In the genomic region with DNA sequence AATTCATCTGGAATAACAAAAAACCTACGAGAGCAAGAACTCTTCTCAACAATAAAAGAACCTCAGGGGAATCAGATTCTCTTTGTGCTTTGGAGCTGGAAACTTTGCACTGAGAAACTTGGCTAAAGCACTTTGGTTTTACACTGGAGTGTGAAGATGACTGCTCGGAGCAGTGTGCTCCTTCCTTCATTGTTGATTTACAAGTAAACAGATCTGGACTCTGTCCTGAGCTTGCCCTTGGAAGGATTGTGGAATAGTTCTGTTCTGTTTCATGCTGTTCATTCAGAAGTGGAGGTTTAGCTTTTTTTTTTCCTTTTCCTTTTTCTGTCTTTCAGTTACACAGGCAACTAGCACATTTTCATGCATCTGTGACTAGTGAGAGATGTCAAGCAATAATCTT, we compare ENCODE assay signal across 30 mouse cellular contexts. TPM values are rescaled to one million over a fixed set of nuclear protein-coding genes. Genes with fewer than 3 reads are reported as not detected.
"Had no signal": no experiment of that assay in that cellular context is flagged by ENCODE, and none has a peak within 500 bp of the region (broad histone marks: within the 10 kb centered on the region; RNA-seq: fewer than 3 reads in every experiment).

No protein-coding gene starts in this region.

- H3K36me3 ChIP-seq: liver, embryonic 12.5 days; liver, embryonic 15.5 days; lung, embryonic 15.5 days; midbrain, embryonic 10.5 days had no signal

- H3K27ac ChIP-seq: hindbrain, embryonic 14.5 days; hindbrain, postnatal 0 days; layer of hippocampus, adult 2 months; liver, embryonic 12.5 days; liver, embryonic 15.5 days; lung, embryonic 15.5 days; midbrain, embryonic 10.5 days had no signal

- H3K4me1 ChIP-seq: liver, embryonic 12.5 days; liver, embryonic 15.5 days; lung, embryonic 15.5 days; megakaryocyte, embryonic 14.5 days; midbrain, embryonic 10.5 days had no signal

- DNase-seq: layer of hippocampus, adult 9-11 months; lung, adult 18-20 months; lung, postnatal 10 days; lung, postnatal 36 days; midbrain, embryonic 14.5 days; thymus, adult 18-20 months; thymus, postnatal 14 days; thymus, postnatal 4 days had no signal

- ATAC-seq: hindbrain, postnatal 0 days; inflammation-experienced regulatory T-cells, adult 6 months; intestine, embryonic 16.5 days; liver, embryonic 12.5 days had no signal

- H3K9me3 ChIP-seq: liver, embryonic 12.5 days; liver, embryonic 15.5 days; lung, embryonic 15.5 days; midbrain, embryonic 10.5 days had no signal

- H3K9ac ChIP-seq: hindbrain, embryonic 14.5 days; liver, embryonic 12.5 days; liver, embryonic 15.5 days; lung, embryonic 15.5 days had no signal

- H3K27me3 ChIP-seq: liver, embryonic 12.5 days; liver, embryonic 15.5 days; lung, embryonic 15.5 days; megakaryocyte, embryonic 14.5 days had no signal

- H3K4me2 ChIP-seq: hindbrain, embryonic 14.5 days; liver, embryonic 12.5 days; liver, embryonic 15.5 days; lung, embryonic 15.5 days had no signal

- H3K4me3 ChIP-seq: layer of hippocampus, adult 2 months; liver, embryonic 12.5 days; liver, embryonic 15.5 days; lung, embryonic 15.5 days; megakaryocyte, embryonic 14.5 days; midbrain, embryonic 10.5 days had no signal

RNA-seq across cellular contexts. Expression of gene Ugt3a2, which starts 0.8 kb away (rescaled TPM):
- total RNA-seq: hindbrain, postnatal 0 days; layer of hippocampus, adult 2 months; layer of hippocampus, postnatal 25 days; left cerebral cortex, adult 18-20 months; left cerebral cortex, postnatal 10 days; left cerebral cortex, postnatal 36 days; midbrain, postnatal 0 days had no signal
- polyA plus RNA-seq: hindbrain, embryonic 14.5 days; hindbrain, postnatal 0 days; limb, embryonic 11.5 days; limb, embryonic 14.5 days; lung, embryonic 15.5 days; midbrain, embryonic 10.5 days; midbrain, embryonic 14.5 days; midbrain, postnatal 0 days; neural tube, embryonic 11.5 days; neural tube, embryonic 14.5 days; small intestine, adult 2 months; stomach, embryonic 16.5 days had no signal

RNA-seq across cellular contexts. Expression of gene Ugt3a1, which starts 57.9 kb away (rescaled TPM):
- total RNA-seq: hindbrain, postnatal 0 days; layer of hippocampus, adult 2 months; layer of hippocampus, postnatal 25 days; left cerebral cortex, adult 18-20 months; left cerebral cortex, postnatal 10 days; left cerebral cortex, postnatal 36 days; midbrain, postnatal 0 days had no signal
- polyA plus RNA-seq: hindbrain, embryonic 14.5 days; hindbrain, postnatal 0 days; inflammation-experienced regulatory T-cells, adult 6 months; intestine, embryonic 16.5 days; large intestine, adult 2 months; limb, embryonic 11.5 days; limb, embryonic 14.5 days; lung, embryonic 15.5 days; midbrain, embryonic 10.5 days; midbrain, embryonic 14.5 days; midbrain, postnatal 0 days; neural tube, embryonic 11.5 days; neural tube, embryonic 14.5 days; small intestine, adult 2 months had no signal
